Mouse (Mus musculus): ENCODE data around the gene Arhgap32.

Gene Arhgap32

DNA sequence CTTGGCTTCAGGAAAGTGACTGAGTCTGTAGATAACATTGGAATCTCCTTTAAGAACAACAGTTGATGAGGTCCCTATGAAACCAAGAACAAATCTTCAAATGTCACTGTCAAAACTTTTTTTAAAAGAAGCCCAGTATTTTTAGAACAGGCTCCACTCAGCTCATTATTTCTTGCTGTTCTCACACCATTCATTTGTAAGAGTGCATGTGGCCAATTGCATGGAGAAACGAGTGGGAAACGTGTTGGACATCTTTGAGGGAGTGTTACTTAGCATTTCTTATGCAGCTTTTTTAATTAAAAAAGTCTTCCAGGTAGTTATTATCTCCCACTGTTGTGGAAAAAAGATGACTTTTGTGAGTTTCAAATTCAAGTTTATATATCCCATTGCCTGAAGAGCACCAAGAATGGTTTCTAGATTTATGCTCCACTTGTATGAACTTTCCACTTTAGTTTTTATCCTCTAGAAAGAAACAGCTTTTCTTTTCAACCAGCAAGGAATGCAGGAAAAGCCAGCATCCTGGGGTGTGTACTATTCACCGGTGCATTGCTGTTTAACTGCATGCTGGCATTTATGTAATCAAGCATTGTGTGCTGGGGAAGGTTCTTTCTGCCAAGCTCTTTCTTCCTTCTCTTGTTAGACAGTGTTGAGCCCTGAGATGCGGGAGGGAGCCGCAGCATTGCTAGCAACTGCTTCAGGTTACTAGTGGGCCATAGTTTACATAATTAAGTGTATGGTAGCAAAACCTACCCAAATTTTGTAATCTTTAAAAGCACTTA, 76.5 kb downstream of the Arhgap32 start:
- peak; percentile 72 for DNase-seq (ENCODE audit: low read depth, low spot score)

DNA sequence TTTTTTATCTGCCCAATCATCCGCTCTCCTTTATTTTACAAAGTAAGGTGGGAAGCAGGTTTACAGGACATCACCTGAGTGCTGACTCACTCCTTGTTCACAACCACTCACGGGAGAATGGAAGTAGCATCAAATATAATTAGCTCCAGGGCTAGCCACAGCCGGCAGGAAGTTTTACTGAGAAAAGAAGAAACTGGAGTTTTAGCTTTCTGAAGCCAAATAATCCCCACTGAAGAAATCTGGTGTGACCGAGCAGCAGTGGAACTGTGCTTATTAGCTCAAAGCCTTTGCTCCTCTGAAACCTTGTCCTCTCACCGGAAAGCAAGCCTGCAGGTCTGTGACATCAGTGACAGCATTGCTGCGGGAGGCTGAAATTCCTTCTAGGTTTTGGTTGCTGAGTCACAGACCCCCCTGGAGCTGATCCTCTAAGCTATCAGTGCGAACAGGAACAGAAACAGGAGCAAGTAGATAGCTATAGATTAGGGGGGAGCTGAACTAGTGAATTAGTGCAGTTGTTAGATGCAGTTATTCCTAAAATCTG, 88.6 kb downstream of the Arhgap32 start:
- peak; percentile 60 for DNase-seq (ENCODE audit: low read depth, low spot score)

GRCm38 (mm10) chr9:32207133-32207532, 91.2 kb downstream of the Arhgap32 start:
- DNase-seq (ENCODE audit: low read depth, low spot score): peak; percentile 85

- no peak for DNase-seq (ENCODE audit: low read depth, low spot score)
Measured at GRCm38 (mm10) chr9:32208071-32208470, 92.1 kb downstream of the Arhgap32 start.

GRCm38 (mm10) chr9:32216820-32217567, 101.1 kb downstream of the Arhgap32 start:
- peak; percentile 72 for DNase-seq (ENCODE audit: low read depth, low spot score)

GRCm38 (mm10) chr9:32219400-32219799, 103.5 kb downstream of the Arhgap32 start:
- DNase-seq (ENCODE audit: low read depth, low spot score): peak; percentile 73

- peak; percentile 82 for DNase-seq (ENCODE audit: low read depth, low spot score)
Measured at GRCm38 (mm10) chr9:32222184-32222583, 106.2 kb downstream of the Arhgap32 start.

- DNase-seq (ENCODE audit: low read depth, low spot score): peak; percentile 85
Measured at GRCm38 (mm10) chr9:32223739-32224529, 108.0 kb downstream of the Arhgap32 start.

- DNase-seq (ENCODE audit: low read depth, low spot score): peak; percentile 57
Measured at GRCm38 (mm10) chr9:32224937-32225336, 109.0 kb downstream of the Arhgap32 start.

GRCm38 (mm10) chr9:32225584-32225983, 109.6 kb downstream of the Arhgap32 start:
- DNase-seq (ENCODE audit: low read depth, low spot score): no peak

DNA sequence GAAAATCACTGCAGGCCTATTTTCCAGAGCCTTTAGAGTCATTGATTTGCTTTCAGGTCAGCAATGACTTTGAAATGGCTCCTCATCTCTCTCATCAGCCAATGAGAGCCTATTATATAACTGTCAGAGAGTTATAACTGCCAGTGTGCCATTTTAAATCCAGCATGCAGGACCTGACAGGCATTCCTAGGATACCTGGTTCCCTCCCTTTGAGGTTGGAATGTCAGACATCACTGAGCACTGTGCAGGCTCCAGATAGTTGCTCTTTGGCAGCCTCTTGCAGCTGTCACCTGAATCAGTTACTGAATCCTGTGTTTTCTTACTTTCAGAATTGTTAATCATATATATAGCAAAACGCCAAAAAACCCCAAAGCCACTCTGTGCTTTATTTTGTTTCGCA, 111.1 kb downstream of the Arhgap32 start:
- DNase-seq (ENCODE audit: low read depth, low spot score): peak; percentile 65

- DNase-seq (ENCODE audit: low read depth, low spot score): no peak
Measured at GRCm38 (mm10) chr9:32233593-32233992, 117.7 kb downstream of the Arhgap32 start.

DNA sequence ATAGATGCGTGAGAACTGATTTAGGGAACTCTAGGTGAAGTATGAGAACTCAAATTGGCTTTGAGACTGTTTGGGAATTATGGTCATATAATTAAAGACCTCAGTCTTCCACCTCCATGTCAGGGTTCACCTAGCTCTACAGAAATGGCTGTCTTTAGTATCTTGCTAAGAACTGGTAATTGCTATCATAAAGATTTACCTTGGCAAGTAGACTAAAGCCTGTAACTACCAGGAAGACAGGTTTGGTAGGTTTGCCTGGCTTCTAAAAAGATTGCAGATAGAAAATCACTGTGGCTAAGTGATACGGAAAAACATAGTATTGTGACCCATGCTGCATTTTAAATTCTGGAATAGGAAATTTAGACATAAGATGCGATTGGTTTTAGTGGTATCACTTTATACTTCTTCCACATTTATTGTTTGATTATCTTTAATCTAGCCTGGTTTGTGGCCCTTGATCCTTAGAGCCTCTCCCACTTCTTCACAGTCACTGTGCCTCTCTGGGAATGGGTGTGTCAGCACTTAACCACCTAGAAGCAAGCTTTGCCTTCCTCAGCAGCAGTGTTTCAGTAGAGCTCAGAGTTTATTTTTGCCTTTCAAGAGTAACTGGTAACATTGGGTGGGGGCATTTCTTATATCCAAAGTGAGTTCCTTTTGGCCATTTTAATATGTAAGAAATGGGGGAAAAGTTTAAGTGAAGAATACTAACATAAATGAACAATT, 119.0 kb downstream of the Arhgap32 start:
- DNase-seq (ENCODE audit: low read depth, low spot score): no peak

DNA sequence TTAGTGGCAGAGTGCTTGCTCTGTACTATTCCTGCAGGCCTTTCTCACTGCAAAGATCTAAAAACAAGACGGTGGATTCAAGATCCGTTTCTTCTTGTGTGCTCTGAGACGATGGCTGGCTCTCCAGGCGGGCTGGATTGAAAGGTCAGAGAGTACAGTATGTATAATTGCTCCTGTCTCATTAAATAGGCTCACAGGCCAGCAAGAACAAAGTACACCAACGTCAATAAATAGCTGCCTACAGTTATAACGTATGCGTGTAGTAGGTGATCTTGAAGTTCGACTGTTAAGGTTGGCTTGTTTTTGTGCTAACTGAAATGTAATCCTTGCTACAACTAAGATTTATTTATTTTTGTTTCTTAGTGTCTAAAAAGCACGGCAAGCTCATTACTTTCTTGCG, 123.0 kb downstream of the Arhgap32 start:
- no peak for DNase-seq (ENCODE audit: low read depth, low spot score)

DNA sequence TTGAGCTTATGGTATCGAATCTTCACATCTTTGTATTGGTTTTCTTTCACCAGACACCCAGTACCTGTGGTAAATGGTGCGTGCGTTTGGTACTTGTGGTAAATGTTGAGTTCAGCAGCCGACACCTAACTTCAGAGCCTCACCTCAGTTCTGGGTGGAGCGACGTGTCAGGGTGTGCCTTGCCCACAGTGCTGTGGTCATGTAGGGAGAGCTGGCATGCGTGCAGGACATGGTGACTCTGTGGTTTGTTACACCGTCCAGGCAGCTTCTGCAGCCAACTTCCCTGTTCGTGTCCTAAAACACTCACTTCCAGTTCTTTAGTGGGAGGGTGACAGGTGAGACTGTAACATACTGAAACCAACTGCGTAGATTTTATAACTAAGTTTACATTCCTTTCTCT, 123.5 kb downstream of the Arhgap32 start:
- no peak for DNase-seq (ENCODE audit: low read depth, low spot score)

GRCm38 (mm10) chr9:32240449-32240848, 124.5 kb downstream of the Arhgap32 start:
- DNase-seq (ENCODE audit: low read depth, low spot score): no peak

- DNase-seq (ENCODE audit: low read depth, low spot score): no peak
Measured at GRCm38 (mm10) chr9:32241637-32242199, 125.8 kb downstream of the Arhgap32 start.

DNA sequence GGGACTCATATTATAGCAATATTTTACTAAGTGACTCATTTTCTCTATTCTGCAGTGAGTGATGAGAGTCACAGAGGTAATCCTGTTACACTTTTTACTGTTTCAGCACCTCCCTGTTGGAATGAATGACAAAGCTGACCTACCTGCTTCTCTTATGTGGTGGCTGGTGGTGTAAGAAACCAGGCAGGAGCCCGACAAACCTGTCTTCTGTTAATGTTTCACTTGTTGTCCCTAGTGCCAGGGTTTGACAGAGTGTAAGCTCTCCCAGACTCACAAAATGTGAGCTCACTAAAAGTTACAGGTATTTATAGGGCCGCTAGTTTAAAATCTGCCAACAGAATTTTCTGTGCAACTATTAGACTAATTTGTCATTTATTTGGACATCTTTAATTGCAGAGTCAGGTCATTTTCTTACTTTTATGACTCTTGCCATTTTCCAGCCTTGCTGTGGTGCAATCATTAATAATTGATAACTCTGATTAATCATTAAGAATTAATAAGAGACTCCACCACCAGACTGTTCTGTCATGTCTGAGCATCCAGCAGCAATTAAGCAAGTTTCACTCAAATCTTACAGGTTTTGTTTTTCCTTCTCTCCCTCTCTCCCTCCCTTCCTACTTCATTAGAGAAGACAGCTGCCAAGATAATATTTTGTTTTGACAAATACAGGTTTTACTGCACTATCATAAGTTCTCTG, 127.1 kb downstream of the Arhgap32 start:
- DNase-seq (ENCODE audit: low read depth, low spot score): no peak

DNA sequence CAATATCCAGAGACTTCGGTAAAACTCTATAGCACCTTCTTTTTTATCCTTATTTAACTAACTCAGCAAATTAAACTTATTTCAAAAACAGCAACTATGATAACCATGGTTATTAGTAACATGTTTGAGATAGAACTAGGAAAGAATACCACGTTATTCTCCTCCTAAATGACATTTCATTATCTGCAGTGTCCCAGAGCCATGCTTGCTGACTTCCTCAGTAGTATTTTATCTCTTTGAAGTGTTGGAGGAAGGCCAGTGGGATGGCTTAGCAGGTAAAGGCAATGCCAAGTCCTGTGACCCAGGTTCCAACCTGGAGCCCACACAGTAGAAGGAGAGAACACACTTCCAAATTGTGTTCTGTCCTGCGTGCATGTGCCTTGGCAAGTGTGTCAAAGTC, 129.3 kb downstream of the Arhgap32 start:
- DNase-seq (ENCODE audit: low read depth, low spot score): no peak

GRCm38 (mm10) chr9:32246123-32246716, 130.3 kb downstream of the Arhgap32 start:
- peak; percentile 29 for DNase-seq (ENCODE audit: low read depth, low spot score)
